Mouse (Mus musculus) kidney, postnatal 0 days (tissue): ENCODE measurements around the gene Ngfr. TPM values are rescaled to one million over a fixed set of nuclear protein-coding genes. Genes with fewer than 3 reads are reported as not detected.

Experiments used
- ATAC-seq: fragments of 200-750 bp; cut with Nextera tagmentation; replicated peaks from 2 replicates; pipeline ENCODE4 v1.8.0; 2017; ENCODE audit warnings: low read depth, moderate number of reproducible peaks, moderate TSS enrichment, moderate library complexity; ENCODE audit not compliant: low FRiP score
- DNase-seq: peaks from one replicate; pipeline ENCODE4 v3.0.0-alpha.2; 2016; ENCODE audit warnings: low spot score
- H3K27ac ChIP-seq: fragments of 300-500 bp; sonication (generic); 2 replicates; pipeline ENCODE4 v1.5.1; 2014; ENCODE audit warnings: mild to moderate bottlenecking
- H3K27me3 ChIP-seq: fragments of 300-500 bp; sonication (generic); 2 replicates; pipeline ENCODE4 v1.6.1; 2014; ENCODE audit warnings: low read length, mixed read lengths; ENCODE audit not compliant: insufficient read depth
- H3K36me3 ChIP-seq: fragments of 300-500 bp; sonication (generic); 2 replicates; pipeline ENCODE4 v1.6.1; 2014; ENCODE audit warnings: low read length, mixed read lengths; ENCODE audit not compliant: insufficient read depth
- H3K4me1 ChIP-seq: fragments of 300-500 bp; sonication (generic); replicated peaks from 2 replicates; pipeline ENCODE4 v1.6.1; 2014; ENCODE audit warnings: antibody characterized with exemption, low read length, mixed read lengths; ENCODE audit not compliant: insufficient read depth
- H3K4me2 ChIP-seq: fragments of 300-500 bp; sonication (generic); 2 replicates; pipeline ENCODE4 v1.6.1; 2014; ENCODE audit warnings: mild to moderate bottlenecking, low read length, moderate library complexity, mixed read lengths
- H3K4me3 ChIP-seq: fragments of 300-500 bp; sonication (generic); replicated peaks from 2 replicates; pipeline ENCODE4 v1.5.1; 2014; ENCODE audit warnings: low read depth, low read length
- H3K9ac ChIP-seq: fragments of 300-500 bp; sonication (generic); 2 replicates; pipeline ENCODE4 v1.6.1; 2014; ENCODE audit warnings: low read depth, low read length
- H3K9me3 ChIP-seq: fragments of 300-500 bp; sonication (generic); replicated peaks from 2 replicates; pipeline ENCODE4 v1.6.1; 2016; ENCODE audit warnings: low read length, inconsistent platforms, mixed read lengths
- CTCF ChIP-seq: IDR thresholded peaks from 2 replicates; pipeline ENCODE4 v1.5.1; 2016; ENCODE audit warnings: antibody characterized with exemption, low read depth, mild to moderate bottlenecking, moderate library complexity
- WGBS: fragments of 180-500 bp; shearing (Covaris S2); extraction: QIAGEN DNeasy Blood & Tissue Kit; methylation state at CpG from one replicate; pipeline ENCODE4 v1.1.7; 2014; 5-methylcytosine and 5-hydroxymethylcytosine counted together
- polyA plus RNA-seq: library from polyadenylated mRNA; unstranded; fragments of >200 nt; fragmentation: Nextera tagmentation; extraction: Ambion mirVana; gene quantifications from 2 replicates; pipeline ENCODE4 v1.2.1, GENCODE M21; 2015

Ngfr gene
- polyA plus RNA-seq, 1 experiment from 2014 or later = 6.2 TPM

DNA sequence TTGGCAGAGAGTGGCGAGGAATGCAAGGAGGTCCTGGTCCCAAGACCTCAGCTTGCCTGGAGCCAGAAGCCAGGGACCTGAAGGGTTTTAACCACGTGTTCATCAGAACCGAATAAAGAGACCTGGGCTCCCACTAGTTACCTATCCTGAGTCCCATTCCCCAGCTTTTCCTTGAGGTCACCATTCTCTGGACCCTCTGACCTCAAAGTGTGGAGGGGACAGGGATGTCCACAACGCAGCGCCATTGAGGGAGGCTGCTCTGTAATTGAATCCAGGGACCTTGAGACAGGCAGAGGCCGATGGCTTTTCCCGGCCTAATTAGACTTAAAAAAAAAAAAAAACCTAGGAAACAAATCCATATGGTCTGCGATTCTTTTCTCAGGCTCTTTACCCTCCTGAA lies 32.3 kb downstream of the Ngfr start:
- H3K27me3 ChIP-seq = no peaks in the 10 kb centered on the region

GRCm38 (mm10) chr11:95550301-95551021 lies 37.1 kb downstream of the Ngfr start:
- H3K4me1 ChIP-seq = no peaks in the 10 kb centered on the region; the same call in 1 of the 2 replicates
- H3K27me3 ChIP-seq = no peaks in the 10 kb centered on the region
- no peaks in the 10 kb centered on the region for H3K9me3 ChIP-seq
- no peak overlapping the region for H3K9ac ChIP-seq
- DNase-seq (no peak), ATAC-seq (no peak)
- no peak overlapping the region for H3K4me2 ChIP-seq
- no peaks in the 10 kb centered on the region for H3K36me3 ChIP-seq
- 81% methylated on average over 12 of the region's 12 CpGs for WGBS
- no peak overlapping the region for H3K27ac ChIP-seq
- TF ChIP-seq CTCF = no peak
- no peak overlapping the region for H3K4me3 ChIP-seq

More for the DNA sequence above, 32.3 kb downstream of the Ngfr start:
- no peaks in the 10 kb centered on the region for H3K9me3 ChIP-seq
- H3K36me3 ChIP-seq = no peaks in the 10 kb centered on the region
- TF ChIP-seq CTCF = no peak
- no peak for DNase-seq
- no peak overlapping the region for H3K9ac ChIP-seq
- H3K4me2 ChIP-seq = no peak overlapping the region
- ATAC-seq = no peak
- H3K4me3 ChIP-seq = no peak overlapping the region
- 13% methylated on average over 8 of the region's 8 CpGs for WGBS
- H3K4me1 ChIP-seq = no peaks in the 10 kb centered on the region; the same call in 1 of the 2 replicates
- no peak overlapping the region for H3K27ac ChIP-seq

GRCm38 (mm10) chr11:95546021-95546782 lies 41.3 kb downstream of the Ngfr start:
- no peak overlapping the region for H3K27ac ChIP-seq
- H3K27me3 ChIP-seq = no peaks in the 10 kb centered on the region
- no peaks in the 10 kb centered on the region for H3K36me3 ChIP-seq
- no peaks in the 10 kb centered on the region; the same call in 1 of the 2 replicates for H3K4me1 ChIP-seq
- no peak overlapping the region for H3K4me3 ChIP-seq
- DNase-seq (no peak), ATAC-seq (no peak)
- H3K9me3 ChIP-seq = no peaks in the 10 kb centered on the region
- 64% methylated on average over 10 of the region's 10 CpGs for WGBS
- no peak overlapping the region for H3K4me2 ChIP-seq
- H3K9ac ChIP-seq = no peak overlapping the region
- TF ChIP-seq CTCF = no peak

DNA sequence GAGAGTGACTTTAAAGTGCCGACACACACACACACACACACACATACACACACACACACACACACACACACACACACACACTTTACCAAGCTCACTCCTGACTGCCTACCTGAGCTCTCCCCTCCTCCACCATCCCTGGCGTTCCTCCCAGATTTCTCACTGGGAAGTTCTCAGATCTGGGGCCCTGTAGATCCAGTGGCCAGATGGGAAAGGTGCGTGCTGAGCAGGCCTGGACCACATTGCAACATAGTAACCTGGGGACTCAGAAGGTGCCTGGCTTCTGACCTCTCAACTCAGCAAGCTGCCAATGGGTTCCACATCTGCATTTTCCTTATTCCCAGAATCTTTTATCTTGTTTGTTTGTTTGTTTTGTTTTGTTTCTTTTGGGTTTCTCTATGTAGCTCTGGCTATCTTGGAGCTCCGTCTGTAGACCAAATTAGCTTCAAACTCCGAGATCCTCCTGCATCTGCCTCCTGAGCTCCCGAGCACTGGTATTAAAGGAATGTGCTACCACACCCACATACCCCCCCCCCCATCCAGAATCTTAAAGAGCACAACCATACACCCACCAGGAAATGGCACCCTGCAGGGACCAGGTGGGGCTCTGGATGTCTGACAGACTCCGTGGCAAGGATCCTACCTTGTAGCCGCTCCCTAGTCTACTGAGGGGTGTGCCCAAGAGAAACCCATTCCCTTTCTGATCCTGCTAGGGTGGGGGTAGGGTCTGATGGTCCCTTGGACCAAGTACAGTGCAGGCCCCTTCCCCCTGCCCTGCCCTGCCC lies 42.8 kb downstream of the Ngfr start:
- TF ChIP-seq CTCF = no peak
- ATAC-seq (no peak), DNase-seq (no peak)
- WGBS = 80% methylated on average over 8 of the region's 8 CpGs
- Histone ChIP-seq H3K4me1 (peaks cover 5% of the 10 kb centered on the region), H3K4me3 (no peak overlapping the region), H3K27me3 (no peaks in the 10 kb centered on the region), H3K9ac (no peak overlapping the region), H3K4me2 (no peak overlapping the region), H3K36me3 (no peaks in the 10 kb centered on the region), H3K9me3 (no peaks in the 10 kb centered on the region), H3K27ac (no peak overlapping the region)

DNA sequence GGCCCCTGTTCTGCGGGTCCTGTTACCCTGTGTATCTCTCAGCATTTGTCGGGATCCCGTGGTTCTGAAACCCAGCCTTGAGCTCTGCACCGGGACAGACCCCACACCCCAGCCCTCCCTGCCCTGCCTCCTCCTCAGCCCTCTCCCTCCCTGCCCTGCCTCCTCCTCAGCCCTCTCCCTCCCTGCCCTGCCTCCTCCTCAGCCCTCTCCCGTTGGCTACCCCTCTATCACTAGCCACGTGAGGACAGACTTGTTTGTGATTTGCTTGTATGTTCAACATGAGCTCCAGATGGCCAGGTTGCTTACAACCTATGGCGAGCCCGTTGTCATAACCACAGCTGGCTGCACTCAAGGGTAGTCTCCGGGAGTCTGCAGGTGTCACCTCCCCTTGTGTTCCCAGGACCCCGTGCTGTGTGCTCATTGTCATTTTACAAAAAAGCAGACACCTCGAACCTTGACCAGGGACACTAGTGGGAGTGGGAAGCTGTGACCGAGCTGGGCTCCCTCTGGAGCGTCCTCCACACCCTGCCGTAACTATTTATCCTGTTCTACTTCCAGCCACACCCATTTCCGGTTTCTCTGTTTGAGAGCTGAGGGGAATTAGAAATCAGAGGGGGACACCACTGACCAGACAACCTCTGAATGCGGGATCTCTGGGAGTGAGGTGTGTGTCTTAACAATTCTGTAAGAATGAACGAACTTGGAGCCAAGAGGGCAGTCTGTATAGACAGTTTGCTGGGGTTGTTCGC lies 46.7 kb downstream of the Ngfr start:
- Histone ChIP-seq H3K4me1 (peaks cover 5% of the 10 kb centered on the region), H3K27me3 (no peaks in the 10 kb centered on the region), H3K9me3 (no peaks in the 10 kb centered on the region), H3K27ac (no peak overlapping the region), H3K36me3 (no peaks in the 10 kb centered on the region), H3K4me3 (0 out of 2 replicates have a peak overlapping the region, but pooled peaks have one; percentile 7), H3K4me2 (peak overlapping the region; percentile 49), H3K9ac (no peak overlapping the region)
- ATAC-seq (peak; percentile 60), DNase-seq (peak; percentile 52)
- 17% methylated on average over 18 of the region's 18 CpGs for WGBS
- no peak for TF ChIP-seq CTCF
